Mouse (Mus musculus) layer of hippocampus, adult 2 months (tissue): ENCODE results near the gene Chmp6. TPM values are rescaled to one million over a fixed set of nuclear protein-coding genes. Genes with fewer than 3 reads are reported as not detected.

Experiments used
- DNase-seq, 2 experiments: peaks; one replicate each; pipeline ENCODE4 v3.0.0; 2022; ENCODE audit warnings: low spot score in 2 of 2
- H3K27ac ChIP-seq: fragments of 200-600 bp; 2 replicates; pipeline ENCODE4 v1.8.1; 2022
- H3K4me3 ChIP-seq: fragments of 200-600 bp; 2 replicates; pipeline ENCODE4 v1.8.1; 2022; ENCODE audit warnings: mild to moderate bottlenecking
- CTCF ChIP-seq: fragments of 200-600 bp; conservative IDR thresholded peaks from 2 replicates; pipeline ENCODE4 v1.8.1; 2022; ENCODE audit warnings: antibody characterized with exemption, mild to moderate bottlenecking, moderate library complexity
- total RNA-seq, 2 experiments: library from RNA; stranded (reverse); gene quantifications; 2 replicates each; pipeline ENCODE4 v1.2.3; 2021

The Chmp6 gene
- total RNA-seq, 2 experiments from 2014 or later = 34.7 to 45.9 TPM

- H3K4me3 ChIP-seq = peak overlapping the region; percentile 91
- peak; percentile 32 for TF ChIP-seq CTCF
- peak overlapping the region; percentile 99 for H3K27ac ChIP-seq
- DNase-seq = no peak
Observed at GRCm38 (mm10) chr11:119943428-119943988, 30.3 kb downstream of the Chmp6 start.

GRCm38 (mm10) chr11:119945343-119945742, 32.1 kb downstream of the Chmp6 start:
- peak overlapping the region; percentile 36; the same call in 1 of the 2 replicates for H3K27ac ChIP-seq
- peak overlapping the region; percentile 91 for H3K4me3 ChIP-seq
- no peak for TF ChIP-seq CTCF
- no peak for DNase-seq

- DNase-seq = no peak
- no peak for TF ChIP-seq CTCF
Observed at GRCm38 (mm10) chr11:119947426-119947825, 34.2 kb downstream of the Chmp6 start.

GRCm38 (mm10) chr11:119947897-119948296, 34.7 kb downstream of the Chmp6 start:
- Histone ChIP-seq H3K27ac (peak overlapping the region; percentile 39; the same call in 1 of the 2 replicates), H3K4me3 (peak overlapping the region; percentile 20; the same call in 1 of the 2 replicates)
- peak; percentile 34 for TF ChIP-seq CTCF
- DNase-seq = no peak

More at GRCm38 (mm10) chr11:119947426-119947825, 34.2 kb downstream of the Chmp6 start:
- no peak overlapping the region; the same call in 1 of the 2 replicates for H3K27ac ChIP-seq
- peak overlapping the region; percentile 20; the same call in 1 of the 2 replicates for H3K4me3 ChIP-seq

- no peak for DNase-seq
- TF ChIP-seq CTCF = no peak
- Histone ChIP-seq H3K4me3 (no peak overlapping the region; the same call in 1 of the 2 replicates), H3K27ac (peak overlapping the region; percentile 39; the same call in 1 of the 2 replicates)
Observed at GRCm38 (mm10) chr11:119948305-119948704, 35.1 kb downstream of the Chmp6 start.

GRCm38 (mm10) chr11:119948803-119949202, 35.6 kb downstream of the Chmp6 start:
- Histone ChIP-seq H3K4me3 (no peak overlapping the region), H3K27ac (peak overlapping the region; percentile 39; the same call in 1 of the 2 replicates)
- no peak for DNase-seq
- no peak for TF ChIP-seq CTCF

- no peak for DNase-seq
- no peak overlapping the region for H3K4me3 ChIP-seq
- no peak overlapping the region for H3K27ac ChIP-seq
- TF ChIP-seq CTCF = no peak
Observed at GRCm38 (mm10) chr11:119950535-119950934, 37.3 kb downstream of the Chmp6 start.

GRCm38 (mm10) chr11:119951326-119951725, 38.1 kb downstream of the Chmp6 start:
- TF ChIP-seq CTCF = no peak
- no peak overlapping the region for H3K4me3 ChIP-seq
- H3K27ac ChIP-seq = peak overlapping the region; percentile 71; the same call in 1 of the 2 replicates
- no peak for DNase-seq

GRCm38 (mm10) chr11:119952429-119953224, 39.4 kb downstream of the Chmp6 start:
- DNase-seq = peak in 1 of 2 experiments; percentile 32
- TF ChIP-seq CTCF = no peak
- Histone ChIP-seq H3K4me3 (no peak overlapping the region; the same call in 1 of the 2 replicates), H3K27ac (peak overlapping the region; percentile 71)

GRCm38 (mm10) chr11:119954233-119954632, 41.0 kb downstream of the Chmp6 start:
- H3K27ac ChIP-seq = peak overlapping the region; percentile 68; the same call in 1 of the 2 replicates
- TF ChIP-seq CTCF = no peak
- DNase-seq = no peak
- no peak overlapping the region for H3K4me3 ChIP-seq

- Histone ChIP-seq H3K4me3 (no peak overlapping the region), H3K27ac (peak overlapping the region; percentile 68; the same call in 1 of the 2 replicates)
- no peak for DNase-seq
- TF ChIP-seq CTCF = no peak
Observed at GRCm38 (mm10) chr11:119954749-119955337, 41.6 kb downstream of the Chmp6 start.

GRCm38 (mm10) chr11:119955432-119955831, 42.2 kb downstream of the Chmp6 start:
- no peak for TF ChIP-seq CTCF
- H3K27ac ChIP-seq = peak overlapping the region; percentile 68; the same call in 1 of the 2 replicates
- DNase-seq = no peak

GRCm38 (mm10) chr11:119956590-119956989, 43.3 kb downstream of the Chmp6 start:
- no peak overlapping the region for H3K4me3 ChIP-seq
- H3K27ac ChIP-seq = peak overlapping the region; percentile 68
- TF ChIP-seq CTCF = no peak
- no peak for DNase-seq

More at GRCm38 (mm10) chr11:119955432-119955831, 42.2 kb downstream of the Chmp6 start:
- no peak overlapping the region; the same call in 1 of the 2 replicates for H3K4me3 ChIP-seq
